Mouse (Mus musculus): Measurements from ENCODE around the gene Tstd1.
A peak's percentile ranks its signal among the peaks of the same experiment; 100 is the strongest.

The Tstd1 gene

GRCm38 (mm10) chr1:171418660-171419059 is at the start of gene Tstd1:
TSS of gene Tstd1 (plus strand) at chr1:171418872.
- DNase-seq: no peak

GRCm38 (mm10) chr1:171369845-171370556 is 48.7 kb upstream of the Tstd1 start, which contains the start of gene Nectin4:
TSS of gene Nectin4 (plus strand) at chr1:171370099.
- DNase-seq: no peak

GRCm38 (mm10) chr1:171372880-171373279 is 45.8 kb upstream of the Tstd1 start:
- no peak for DNase-seq

GRCm38 (mm10) chr1:171373946-171374345 is 44.7 kb upstream of the Tstd1 start:
- no peak for DNase-seq

GRCm38 (mm10) chr1:171375646-171376097 is 43.0 kb upstream of the Tstd1 start:
- DNase-seq: no peak

GRCm38 (mm10) chr1:171378298-171378697 is 40.4 kb upstream of the Tstd1 start:
- DNase-seq: no peak

- DNase-seq: peak; percentile 76
Measured at GRCm38 (mm10) chr1:171379935-171380599, 38.6 kb upstream of the Tstd1 start.

- no peak for DNase-seq
Measured at GRCm38 (mm10) chr1:171382096-171382620, 36.5 kb upstream of the Tstd1 start.

- no peak for DNase-seq
Measured at GRCm38 (mm10) chr1:171384361-171384760, 34.3 kb upstream of the Tstd1 start.

GRCm38 (mm10) chr1:171385171-171385570 is 33.5 kb upstream of the Tstd1 start:
- no peak for DNase-seq

GRCm38 (mm10) chr1:171387099-171387498 is 31.6 kb upstream of the Tstd1 start:
- DNase-seq: no peak

- no peak for DNase-seq
Measured at GRCm38 (mm10) chr1:171388376-171389102, 30.1 kb upstream of the Tstd1 start, which contains the start of gene Arhgap30. TSS of gene Arhgap30 (plus strand) at chr1:171388954.

GRCm38 (mm10) chr1:171390101-171390500 is 28.6 kb upstream of the Tstd1 start:
- DNase-seq: no peak

- no peak for DNase-seq
Measured at GRCm38 (mm10) chr1:171401821-171402220, 16.9 kb upstream of the Tstd1 start.

GRCm38 (mm10) chr1:171402991-171403390 is 15.7 kb upstream of the Tstd1 start:
- DNase-seq: no peak

- DNase-seq: no peak
Measured at GRCm38 (mm10) chr1:171407263-171407662, 11.4 kb upstream of the Tstd1 start.

- DNase-seq: no peak
Measured at GRCm38 (mm10) chr1:171410231-171410630, 8.4 kb upstream of the Tstd1 start.

GRCm38 (mm10) chr1:171410947-171411484 is 7.7 kb upstream of the Tstd1 start, which contains the start of gene Usf1:
TSS of gene Usf1 (plus strand) at chr1:171411313.
- peak; percentile 97 for DNase-seq

- DNase-seq: no peak
Measured at GRCm38 (mm10) chr1:171411492-171411941, 7.2 kb upstream of the Tstd1 start.

GRCm38 (mm10) chr1:171412001-171412441 is 6.7 kb upstream of the Tstd1 start:
- DNase-seq: no peak

- DNase-seq: peak; percentile 26
Measured at GRCm38 (mm10) chr1:171412446-171412845, 6.2 kb upstream of the Tstd1 start.

- DNase-seq: no peak
Measured at GRCm38 (mm10) chr1:171413608-171414007, 5.1 kb upstream of the Tstd1 start.
